Mouse (Mus musculus) adrenal gland, adult 8-10 months (tissue): ENCODE results near the gene Tspan7. TPM values are rescaled to one million over a fixed set of nuclear protein-coding genes. Genes with fewer than 3 reads are reported as not detected.

Experiments used
- DNase-seq: peaks from one replicate; pipeline ENCODE4 v3.0.0; 2022
- total RNA-seq, 4 experiments: library from RNA; stranded (reverse); gene quantifications; 2 replicates each; pipeline ENCODE4 v1.2.4; 2022

Tspan7 gene
- total RNA-seq, 4 experiments from 2014 or later = 75.8 to 92.0 (median 87.0) TPM

DNA sequence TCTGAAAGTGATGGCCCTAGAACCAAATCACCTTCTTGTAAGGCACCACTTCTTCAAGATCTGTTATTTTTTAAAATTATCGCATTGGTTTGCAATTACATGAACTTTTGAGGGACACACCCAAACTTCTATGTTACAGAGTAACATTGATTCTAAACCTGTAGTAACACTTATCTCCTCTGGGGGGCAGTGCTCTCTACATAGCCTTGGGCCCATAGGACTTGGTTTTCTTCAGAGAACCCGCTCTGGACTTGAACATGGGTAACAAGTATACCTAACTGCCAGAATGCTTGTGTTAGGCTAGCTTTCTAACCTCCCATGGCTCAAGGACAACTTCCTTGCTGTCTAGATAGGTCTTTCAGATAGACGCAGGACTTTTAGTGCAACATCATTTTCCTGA lies 64.8 kb downstream of the Tspan7 start:
- DNase-seq = no peak

DNA sequence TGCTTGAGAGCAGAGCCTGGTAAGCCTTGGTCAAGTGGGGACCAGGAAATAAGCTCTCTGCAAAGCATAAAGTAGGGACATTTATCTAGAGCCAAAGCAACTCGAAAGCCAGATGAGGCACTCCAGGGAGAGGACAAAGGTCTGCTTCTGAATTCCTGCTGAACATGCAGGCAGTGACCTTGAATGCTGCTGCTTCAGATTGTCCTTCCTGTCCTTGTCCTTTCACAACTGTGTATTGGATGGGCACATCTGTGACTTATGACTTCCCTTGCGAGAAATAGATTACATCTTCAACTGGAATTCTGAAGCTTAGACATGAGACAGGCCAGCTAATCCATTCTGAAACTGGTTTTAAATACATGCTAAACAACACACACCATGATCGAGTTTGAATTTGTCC lies 71.9 kb downstream of the Tspan7 start:
- peak; percentile 32 for DNase-seq

DNA sequence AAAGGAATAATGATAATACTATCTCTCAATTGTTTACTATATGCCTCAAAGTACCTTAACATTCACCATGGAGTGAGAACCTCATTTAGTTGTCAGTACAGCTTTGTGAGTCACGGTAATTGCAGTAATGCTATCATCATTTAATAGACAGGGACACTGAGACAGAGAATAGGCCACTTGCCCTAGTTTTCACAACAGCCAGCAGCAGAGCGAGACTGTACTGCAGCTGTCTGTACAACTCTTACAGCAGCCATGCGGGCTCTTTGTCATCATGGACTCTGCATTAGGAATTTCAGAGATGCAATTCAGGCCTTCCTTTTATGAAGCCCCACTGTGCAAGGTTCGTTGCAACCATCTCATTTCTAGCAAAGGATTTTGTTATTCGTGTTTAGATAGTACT lies 72.6 kb downstream of the Tspan7 start:
- DNase-seq = no peak

DNA sequence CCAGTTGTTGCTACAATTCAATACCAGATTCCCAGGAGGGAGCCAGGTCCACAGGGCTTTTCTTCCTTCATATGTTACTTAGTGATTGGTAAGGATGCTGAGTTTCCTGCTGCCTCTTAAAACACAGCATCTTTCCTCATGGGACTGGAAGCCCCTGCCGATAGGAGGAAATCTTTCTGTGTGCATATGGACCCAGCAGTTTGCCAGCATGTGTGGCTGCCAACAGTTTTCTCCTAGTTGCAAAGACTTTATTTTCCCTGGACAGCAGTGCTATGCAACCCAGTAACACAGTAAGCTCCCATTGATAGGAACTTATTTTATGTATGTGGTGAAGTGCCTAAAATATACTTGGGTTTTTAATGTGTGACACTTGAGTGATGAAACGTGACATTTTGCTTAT lies 73.7 kb downstream of the Tspan7 start:
- no peak for DNase-seq

DNA sequence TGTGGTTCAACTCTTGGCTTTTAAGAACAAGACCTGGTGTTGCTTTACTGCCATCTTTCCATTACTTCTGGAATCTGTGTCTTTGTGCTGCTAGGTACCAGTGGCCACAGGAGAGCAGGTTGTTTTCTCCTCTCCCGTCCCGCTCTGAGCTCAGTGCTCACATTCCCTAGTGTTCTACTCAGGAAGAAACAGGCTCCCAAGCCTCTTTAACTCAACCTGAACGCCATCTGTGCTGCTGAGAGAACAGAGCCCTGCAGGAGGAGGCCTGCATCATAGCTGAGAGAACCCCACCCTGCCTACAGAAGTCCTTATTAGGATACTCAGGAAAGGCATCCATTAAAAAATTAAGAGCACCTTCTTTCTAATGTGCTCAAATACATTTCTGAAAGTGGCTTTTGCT lies 80.9 kb downstream of the Tspan7 start:
- no peak for DNase-seq

DNA sequence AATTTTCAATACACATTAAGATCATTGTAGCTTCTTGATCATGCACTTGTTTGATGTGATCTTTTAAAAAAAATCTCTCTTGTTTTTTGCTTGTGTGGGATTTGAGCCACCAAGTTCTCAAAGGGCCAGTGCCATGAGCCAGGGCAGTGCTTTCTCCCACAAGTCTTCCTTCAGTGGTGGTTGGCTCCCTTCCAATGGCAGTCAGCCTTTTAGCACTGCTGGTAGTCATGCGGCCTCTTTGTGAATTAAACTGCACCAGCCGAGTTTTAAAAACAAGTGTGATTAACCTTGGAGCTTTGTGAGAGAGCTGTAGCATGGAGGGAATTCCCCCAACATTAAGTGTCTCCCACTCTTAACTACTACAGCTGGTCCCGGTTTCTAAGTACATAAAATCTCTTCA lies 89.6 kb downstream of the Tspan7 start:
- DNase-seq = peak; percentile 18

DNA sequence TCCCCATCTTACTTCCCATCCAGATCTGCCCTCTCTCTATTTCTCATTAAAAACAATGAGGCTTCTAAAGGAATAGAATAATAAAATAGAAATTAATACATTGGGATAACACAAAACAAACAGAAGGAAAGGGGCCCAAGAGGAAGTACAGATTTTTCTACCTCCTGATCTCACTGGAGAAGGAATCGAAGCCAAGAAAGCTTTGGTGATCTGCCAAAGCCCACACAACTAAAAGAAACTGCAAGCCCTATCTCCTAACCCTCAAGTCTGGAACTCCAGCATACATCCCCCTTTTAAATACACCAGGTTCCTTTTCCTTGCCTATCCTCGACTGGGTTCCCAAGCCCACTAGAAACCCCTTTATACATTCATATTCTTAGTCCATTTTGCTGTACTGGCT lies 90.4 kb downstream of the Tspan7 start:
- no peak for DNase-seq

DNA sequence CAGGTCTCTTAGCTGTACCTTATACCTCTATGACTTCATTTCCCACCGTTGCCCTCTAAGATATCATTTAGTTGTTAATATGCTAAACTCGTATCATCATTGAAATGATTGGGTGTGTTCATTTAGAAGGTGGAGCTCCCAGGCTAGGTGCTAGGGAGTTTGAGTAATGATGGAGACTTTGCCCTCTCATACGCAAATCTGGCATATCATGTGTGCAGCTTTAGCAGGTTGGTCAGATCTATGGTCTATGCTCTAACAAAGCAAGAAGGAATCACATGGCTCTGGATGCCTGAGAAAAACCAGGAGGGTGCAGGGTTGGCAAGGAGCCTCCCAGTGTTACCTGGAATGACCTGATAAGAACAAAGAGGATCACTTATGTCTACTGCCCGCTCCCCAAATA lies 91.4 kb downstream of the Tspan7 start:
- no peak for DNase-seq

DNA sequence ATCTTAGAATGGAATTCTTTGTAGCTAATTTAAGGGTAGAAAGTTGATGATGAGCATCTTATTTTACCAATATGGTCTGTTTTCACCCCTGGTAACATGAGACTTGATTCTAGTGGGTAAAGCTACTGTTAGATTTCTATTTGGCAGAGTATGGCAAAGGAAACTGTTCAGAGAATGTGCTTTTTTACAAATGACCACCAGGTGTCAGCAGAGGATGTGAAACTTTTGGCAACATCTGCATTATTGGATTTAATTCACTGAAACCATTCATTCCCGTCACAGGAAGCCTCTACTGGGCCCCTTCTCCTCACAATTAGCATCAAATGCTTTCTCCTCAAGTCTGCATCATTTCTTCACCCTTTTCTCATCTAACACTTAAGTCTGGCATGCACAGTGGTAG lies 92.4 kb downstream of the Tspan7 start:
- no peak for DNase-seq

DNA sequence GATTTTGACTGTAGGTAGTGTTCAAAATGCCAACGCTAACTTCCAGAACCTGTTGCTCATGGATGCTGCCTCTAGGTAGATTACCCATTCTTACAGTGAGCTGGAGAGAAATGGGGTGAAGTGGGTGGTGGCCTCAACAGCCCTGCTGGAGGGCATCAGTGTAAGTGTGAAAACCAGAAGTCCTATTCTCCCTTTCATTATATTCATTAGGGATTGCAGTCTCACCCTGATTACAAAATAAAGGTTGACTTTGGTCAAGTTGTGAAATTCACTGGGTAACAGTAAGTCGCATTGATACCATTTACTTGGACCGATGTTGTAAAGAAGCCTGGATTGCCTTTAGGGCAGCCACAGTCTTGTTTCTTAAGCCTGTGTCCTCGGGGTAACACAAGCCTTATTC lies 97.8 kb downstream of the Tspan7 start:
- no peak for DNase-seq

DNA sequence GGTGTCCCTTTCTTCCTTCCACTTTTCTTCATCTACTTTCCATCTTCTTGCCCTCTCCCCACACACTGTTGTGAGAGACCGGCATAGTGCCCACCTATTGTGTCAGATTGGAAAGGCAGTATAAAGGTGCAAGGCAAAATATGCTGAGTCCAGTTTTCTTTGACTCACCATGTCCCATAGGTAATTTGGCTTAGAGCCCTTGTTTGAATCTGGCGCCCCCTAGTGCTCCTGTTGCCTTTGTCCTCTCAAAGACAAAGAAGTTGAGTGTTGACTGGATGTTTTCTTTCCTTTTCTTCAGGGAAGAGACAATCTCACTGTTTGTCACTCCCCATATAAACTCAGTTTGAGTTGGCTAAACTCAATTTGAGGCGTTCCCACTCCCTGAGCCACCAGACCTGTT lies 107.3 kb downstream of the Tspan7 start:
- no peak for DNase-seq

DNA sequence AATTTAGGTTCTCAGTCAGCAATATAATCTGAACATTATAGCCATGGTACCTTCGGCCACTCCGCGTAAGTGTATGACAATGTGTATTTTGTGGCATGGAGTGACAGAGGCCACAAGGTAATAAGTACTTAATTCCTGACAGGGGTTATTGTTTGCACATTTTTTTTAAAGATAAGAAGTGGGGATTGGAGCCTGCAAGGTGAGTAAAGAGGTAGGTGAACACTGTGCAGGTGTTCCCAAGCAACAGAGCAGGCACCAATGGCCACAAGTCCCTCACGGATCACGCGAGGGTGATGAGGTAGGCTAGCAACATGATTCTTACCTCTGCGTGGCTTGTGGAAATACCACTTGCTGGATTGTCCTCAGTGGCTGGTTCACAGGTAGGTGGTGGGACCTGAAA lies 108.6 kb downstream of the Tspan7 start:
- no peak for DNase-seq

DNA sequence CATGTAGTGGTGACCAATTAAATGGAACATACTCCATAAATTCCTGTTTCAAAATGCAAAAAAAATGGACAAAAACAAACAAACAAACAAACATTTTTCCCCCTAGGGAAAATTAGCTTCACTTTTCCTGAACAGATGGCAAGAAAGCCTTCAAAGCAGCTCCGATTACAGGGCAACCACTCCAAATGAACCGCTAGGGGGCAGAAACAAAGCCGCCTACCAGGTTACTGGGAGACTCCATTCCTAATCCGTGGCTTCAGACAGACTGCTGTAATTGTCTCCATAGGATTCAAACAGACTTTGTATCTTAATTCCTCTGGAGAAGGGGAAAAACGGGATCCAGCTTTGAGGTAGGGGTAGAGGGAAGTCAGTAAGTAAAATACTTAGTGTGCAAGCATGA lies 132.2 kb downstream of the Tspan7 start:
- peak; percentile 1 for DNase-seq

DNA sequence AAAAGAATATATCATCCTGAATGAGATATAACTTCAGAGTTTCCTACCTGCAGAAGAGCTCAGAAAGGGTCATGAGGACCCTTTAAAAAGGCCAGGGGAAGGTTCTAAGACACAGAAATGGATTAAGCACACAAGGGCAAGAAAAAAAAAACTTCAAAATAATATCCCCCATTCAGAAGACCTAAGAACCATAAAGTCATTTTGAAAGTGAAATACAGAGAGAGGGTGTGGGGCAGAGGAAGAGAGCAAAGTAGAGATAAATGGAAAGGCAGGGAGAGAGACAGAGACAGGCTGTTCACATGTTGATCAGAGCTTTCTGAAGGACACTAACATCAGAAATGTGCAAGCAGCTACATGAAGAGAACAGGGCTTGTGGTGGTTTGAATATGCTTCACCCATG lies 156.1 kb downstream of the Tspan7 start:
- DNase-seq = no peak

Other genes with a start within 250 kb of the Tspan7 start
- gene Otc, start 232.9 kb upstream of the Tspan7 start, total RNA-seq = under 1 TPM in 2 of 4 experiments, not detected in 2; 0.26 to 0.27 TPM
- 100 to 1,000 TPM in 3 of 4 experiments, 10 to 100 TPM in 1; 94.0 to 129 (median 102) TPM for gene Mid1ip1, start 229.9 kb downstream of the Tspan7 start, total RNA-seq